Mouse (Mus musculus): ENCODE measurements around the gene Nsd2.

DNA sequence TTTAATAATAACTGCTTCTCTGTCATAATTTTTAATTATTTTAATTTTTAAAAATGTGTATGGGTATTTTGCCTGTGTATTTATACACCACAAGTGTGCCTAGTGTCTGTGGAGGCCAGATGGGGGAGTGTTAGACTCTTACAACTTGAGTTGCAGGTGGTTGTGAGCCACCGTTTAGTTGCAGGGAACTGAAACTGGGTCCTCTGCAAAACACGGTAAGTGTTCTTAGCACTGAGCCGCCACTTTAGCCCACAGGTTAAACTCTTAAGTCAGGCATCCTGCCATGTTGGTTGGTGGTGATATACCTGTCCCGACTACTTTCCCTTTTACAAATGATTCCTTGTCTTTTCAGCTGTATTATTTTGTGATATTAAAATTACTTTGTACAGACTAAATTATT is 22.0 kb downstream of the Nsd2 start:
- no peak for TF ChIP-seq CTCF (conservative IDR thresholded peaks at IDR 0.05; ENCODE audit: insufficient read depth, insufficient read length, low read depth, low read length)
- TF ChIP-seq POLR2A (IDR thresholded peaks at IDR 0.05; ENCODE audit: low read depth, low read length), result no peak
